Mouse (Mus musculus) forebrain, embryonic 14.5 days (tissue): ENCODE measurements around the gene Pola2. TPM values are rescaled to one million over a fixed set of nuclear protein-coding genes. Genes with fewer than 3 reads are reported as not detected.

ENCODE experiments used
- ATAC-seq: fragments of 200-750 bp; cut with Nextera tagmentation; 2 replicates; pipeline ENCODE4 v1.8.0; 2017; ENCODE audit warnings: mild to moderate bottlenecking, moderate library complexity
- DNase-seq: peaks from one replicate; pipeline ENCODE4 v3.0.0-alpha.2; 2015; ENCODE audit warnings: low spot score
- H3K27ac ChIP-seq: fragments of 300-500 bp; sonication (generic); 2 replicates; pipeline ENCODE4 v1.5.1; 2014; ENCODE audit warnings: low read depth, mild to moderate bottlenecking, control low read depth, low read length, moderate library complexity
- H3K27me3 ChIP-seq: fragments of 300-500 bp; sonication (generic); replicated peaks from 2 replicates; pipeline ENCODE4 v1.6.1; 2014; ENCODE audit warnings: low read length, control low read depth, mixed read lengths; ENCODE audit not compliant: control insufficient read depth, insufficient read depth
- H3K36me3 ChIP-seq: fragments of 300-500 bp; sonication (generic); 2 replicates; pipeline ENCODE4 v1.6.1; 2014; ENCODE audit warnings: low read length, control low read depth; ENCODE audit not compliant: control insufficient read depth, insufficient read depth
- H3K4me1 ChIP-seq: fragments of 300-500 bp; sonication (generic); 2 replicates; pipeline ENCODE4 v1.6.1; 2014; ENCODE audit warnings: antibody characterized with exemption, low read length, control low read depth; ENCODE audit not compliant: control insufficient read depth, insufficient read depth
- H3K4me2 ChIP-seq: fragments of 300-500 bp; sonication (generic); 2 replicates; pipeline ENCODE4 v1.6.1; 2014; ENCODE audit warnings: mild to moderate bottlenecking, control low read depth, low read length
- H3K4me3 ChIP-seq: fragments of 300-500 bp; sonication (generic); 2 replicates; pipeline ENCODE4 v1.5.1; 2014; ENCODE audit warnings: low read depth, low read length, control low read depth
- H3K9ac ChIP-seq: fragments of 300-500 bp; sonication (generic); 2 replicates; pipeline ENCODE4 v1.6.1; 2014; ENCODE audit warnings: mild to moderate bottlenecking, low read length, control low read depth, moderate library complexity
- H3K9me3 ChIP-seq: fragments of 300-500 bp; sonication (generic); replicated peaks from 2 replicates; pipeline ENCODE4 v1.6.1; 2016; ENCODE audit warnings: low read length, control low read depth, mixed read lengths; ENCODE audit not compliant: control insufficient read depth
- WGBS: fragments of 180-500 bp; shearing (Covaris S2); extraction: QIAGEN DNeasy Blood & Tissue Kit; methylation state at CpG from one replicate; pipeline ENCODE4 v1.1.7; 2014; 5-methylcytosine and 5-hydroxymethylcytosine counted together
- polyA plus RNA-seq: library from polyadenylated mRNA; unstranded; fragments of >200 nt; fragmentation: Nextera tagmentation; extraction: Ambion mirVana; gene quantifications from 2 replicates; pipeline ENCODE4 v1.2.1, GENCODE M21; 2014

Pola2 gene
- polyA plus RNA-seq, 1 experiment from 2014 or later, result 41.1 TPM

DNA sequence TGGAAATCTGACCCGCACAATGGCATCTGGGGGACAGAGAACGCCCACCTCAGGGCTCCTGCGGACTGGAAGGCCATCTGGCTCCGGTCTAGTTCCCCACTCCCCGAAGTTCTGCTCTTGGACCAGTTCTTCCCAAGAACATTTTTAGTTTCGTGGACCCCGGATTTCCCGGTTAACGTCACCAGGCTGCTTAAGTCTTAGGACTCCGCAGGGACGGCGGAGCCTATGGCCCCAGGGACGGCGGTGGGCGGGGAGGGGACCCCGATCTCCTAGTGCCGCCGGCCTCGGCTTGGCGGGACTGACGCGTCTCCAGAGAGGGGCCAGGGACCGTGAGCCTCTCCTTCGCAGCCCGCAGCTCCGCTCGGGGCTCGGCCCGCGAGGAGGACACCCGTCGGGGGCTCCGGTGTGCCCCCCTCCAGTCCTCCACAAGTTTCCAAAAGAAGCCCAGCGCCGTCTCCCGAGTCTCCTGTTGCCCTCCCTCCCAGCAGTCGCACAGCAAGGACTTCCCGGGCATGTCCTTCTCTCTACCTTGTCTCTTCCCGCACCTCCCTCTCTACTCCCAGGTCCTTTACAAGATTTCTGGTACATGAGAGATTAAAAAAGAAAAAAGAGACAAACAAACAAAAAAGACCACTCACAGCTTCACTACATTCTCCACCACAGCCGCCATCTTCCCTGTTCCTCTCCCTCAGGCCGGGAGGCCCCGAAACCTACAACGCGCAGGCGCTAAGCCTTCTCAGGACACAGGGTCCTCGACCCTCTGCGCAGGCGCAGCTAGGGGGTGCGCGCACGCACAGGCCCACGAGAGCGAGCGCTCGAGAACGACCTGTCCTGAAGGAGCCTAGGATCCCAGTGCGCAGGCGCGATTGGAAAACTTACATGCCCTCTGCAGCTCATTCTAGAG lies 51.6 kb downstream of the Pola2 start:
- Histone ChIP-seq H3K9ac (peak overlapping the region; percentile 90), H3K27ac (peak overlapping the region; percentile 70), H3K27me3 (no peaks in the 10 kb centered on the region), H3K4me2 (peak overlapping the region; percentile 88), H3K36me3 (peaks cover 10% of the 10 kb centered on the region; the same call in 1 of the 2 replicates), H3K4me3 (peak overlapping the region; percentile 98), H3K4me1 (peaks cover 22% of the 10 kb centered on the region), H3K9me3 (no peaks in the 10 kb centered on the region)
- peak; percentile 100 for DNase-seq
- ATAC-seq, result peak; percentile 97
- under 1% methylated on average over 59 of the region's 59 CpGs for WGBS

DNA sequence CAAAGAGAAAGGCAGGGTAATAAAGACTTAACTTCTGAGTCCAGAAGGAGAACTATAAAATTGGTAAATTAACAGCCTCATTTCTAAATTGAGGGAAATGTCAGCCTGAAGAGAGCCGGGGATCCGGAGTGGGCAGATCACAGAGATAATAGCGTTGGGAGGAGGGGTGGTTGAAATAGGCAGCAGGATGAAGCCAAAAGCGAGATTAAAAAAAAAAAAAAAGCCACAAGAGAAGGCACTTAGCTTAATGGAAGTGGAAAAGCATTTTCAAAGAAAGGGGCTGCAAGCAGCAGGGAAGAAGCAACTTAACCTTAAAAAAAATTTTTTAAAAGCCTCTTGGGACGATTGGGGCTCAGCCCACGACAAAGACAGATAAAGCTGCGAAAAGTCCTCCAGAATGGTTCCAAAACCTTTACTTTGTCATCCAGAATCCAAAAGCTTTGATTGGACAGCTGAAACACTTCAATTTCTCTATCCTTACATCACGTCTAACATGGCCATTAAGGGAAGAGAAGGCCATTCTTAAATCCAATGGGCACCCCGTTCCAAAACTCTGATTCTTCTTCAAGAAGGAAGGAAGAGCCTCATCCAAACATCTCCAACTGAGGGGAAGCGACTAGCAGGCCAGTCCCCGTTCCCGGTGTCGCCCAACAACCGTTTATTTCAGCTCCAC lies 52.4 kb downstream of the Pola2 start:
- DNase-seq (no peak), ATAC-seq (no peak)
- 6% methylated on average over 14 of the region's 14 CpGs for WGBS
- Histone ChIP-seq H3K27me3 (no peaks in the 10 kb centered on the region), H3K4me1 (peaks cover 22% of the 10 kb centered on the region), H3K9ac (peak overlapping the region; percentile 90), H3K4me2 (peak overlapping the region; percentile 88), H3K9me3 (no peaks in the 10 kb centered on the region), H3K27ac (peak overlapping the region; percentile 70), H3K4me3 (peak overlapping the region; percentile 98), H3K36me3 (peaks cover 14% of the 10 kb centered on the region)

DNA sequence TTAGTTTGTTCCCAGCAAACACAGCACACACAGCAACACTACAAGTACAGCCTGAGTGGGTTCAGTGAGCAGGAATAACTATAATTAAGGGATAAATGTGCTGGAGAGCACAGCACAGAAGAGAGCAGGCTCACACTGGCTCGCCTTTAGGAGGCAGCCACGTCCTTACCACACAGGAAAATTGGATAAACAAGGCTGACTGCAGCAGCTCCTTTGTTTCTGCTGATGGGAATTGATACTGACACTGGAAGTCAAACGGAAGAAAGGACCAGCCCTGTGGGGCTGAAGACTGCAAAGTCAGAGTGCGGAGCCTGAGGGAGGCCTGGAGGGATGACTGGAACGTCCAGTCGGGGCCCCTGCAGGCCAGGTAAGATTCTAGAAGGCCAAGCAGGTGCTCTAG lies 53.8 kb downstream of the Pola2 start:
- Histone ChIP-seq H3K27ac (no peak overlapping the region), H3K9me3 (no peaks in the 10 kb centered on the region), H3K36me3 (peaks cover 23% of the 10 kb centered on the region), H3K9ac (peak overlapping the region; percentile 90), H3K4me3 (peak overlapping the region; percentile 98), H3K4me2 (peak overlapping the region; percentile 88), H3K4me1 (peaks cover 22% of the 10 kb centered on the region), H3K27me3 (no peaks in the 10 kb centered on the region)
- DNase-seq (no peak), ATAC-seq (no peak)
- 54% methylated on average over 6 of the region's 6 CpGs for WGBS

DNA sequence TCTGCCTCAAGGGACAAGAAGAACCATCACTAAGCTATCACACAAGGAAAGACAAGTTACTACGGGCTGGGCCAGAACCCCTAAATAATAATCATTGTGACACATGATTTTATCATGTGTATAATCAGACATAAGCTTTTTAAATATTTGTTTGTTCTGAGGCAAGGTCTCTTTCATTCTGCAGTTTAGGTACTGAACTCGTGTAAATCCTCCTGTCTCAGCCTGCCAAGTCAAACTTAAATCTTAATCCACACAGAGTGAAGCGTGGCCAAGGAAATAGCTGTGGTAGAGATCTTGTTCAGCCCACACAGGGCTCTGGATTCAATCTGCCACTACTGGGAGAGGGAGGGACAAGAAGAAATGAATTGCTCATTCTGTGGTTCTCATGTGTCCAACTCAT lies 56.7 kb downstream of the Pola2 start:
- no peaks in the 10 kb centered on the region for H3K9me3 ChIP-seq
- WGBS, result 90% methylated on average over 3 of the region's 3 CpGs
- no peak overlapping the region for H3K4me3 ChIP-seq
- H3K4me1 ChIP-seq, result peaks cover 16% of the 10 kb centered on the region
- H3K9ac ChIP-seq, result no peak overlapping the region
- H3K27me3 ChIP-seq, result no peaks in the 10 kb centered on the region
- H3K27ac ChIP-seq, result no peak overlapping the region
- DNase-seq, result no peak
- no peak overlapping the region for H3K4me2 ChIP-seq
- H3K36me3 ChIP-seq, result peaks cover 53% of the 10 kb centered on the region
- ATAC-seq, result no peak

DNA sequence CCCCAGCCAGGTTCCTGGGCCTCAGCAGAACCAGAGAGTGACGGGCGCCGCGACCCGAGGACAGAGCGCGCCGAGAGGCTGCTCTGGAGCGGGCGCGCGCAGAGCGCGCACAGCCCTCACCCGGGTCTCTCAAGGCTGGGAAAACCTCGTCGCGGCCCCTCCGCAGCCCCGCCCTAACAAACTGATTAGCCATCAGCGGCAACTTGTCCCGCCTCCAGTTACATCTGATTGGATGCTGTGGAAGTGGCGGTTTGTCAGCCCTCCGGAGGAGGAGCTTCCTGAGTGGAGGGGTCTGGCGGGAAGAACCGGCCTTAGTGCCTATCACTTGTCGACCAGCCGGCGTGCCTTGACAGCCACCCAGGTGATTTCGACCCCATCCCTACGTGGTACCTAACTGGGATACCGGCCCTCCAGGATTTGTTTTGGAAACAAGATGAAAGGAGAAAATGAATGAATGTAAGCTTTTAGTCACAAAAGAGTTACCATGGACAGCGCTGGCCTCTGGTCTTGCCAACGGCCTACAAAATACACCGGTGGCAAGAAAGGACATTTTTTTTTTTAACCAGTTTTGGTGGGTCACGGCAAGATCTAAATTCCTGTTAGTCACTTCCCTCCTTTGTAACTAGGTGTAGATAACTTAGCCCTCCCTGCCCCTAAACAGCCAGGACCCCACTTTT lies 69.9 kb downstream of the Pola2 start, which contains the start of gene Tigd3:
TSS of gene Tigd3 (minus strand) at position 148 of the 677 bp plus-strand sequence.
- ATAC-seq, result peak; percentile 99
- WGBS, result 7% methylated on average over 28 of the region's 36 CpGs
- Histone ChIP-seq H3K9me3 (no peaks in the 10 kb centered on the region), H3K27ac (peak within 1 kb of the TSS; percentile 70; the same call in 1 of the 2 replicates), H3K9ac (peak within 1 kb of the TSS; percentile 91), H3K4me2 (peak within 1 kb of the TSS; percentile 80), H3K4me1 (peaks cover 16% of the 10 kb centered on the region), H3K4me3 (peak within 1 kb of the TSS; percentile 68), H3K27me3 (no peaks in the 10 kb centered on the region), H3K36me3 (peaks cover 46% of the 10 kb centered on the region)
- peak; percentile 99 for DNase-seq

DNA sequence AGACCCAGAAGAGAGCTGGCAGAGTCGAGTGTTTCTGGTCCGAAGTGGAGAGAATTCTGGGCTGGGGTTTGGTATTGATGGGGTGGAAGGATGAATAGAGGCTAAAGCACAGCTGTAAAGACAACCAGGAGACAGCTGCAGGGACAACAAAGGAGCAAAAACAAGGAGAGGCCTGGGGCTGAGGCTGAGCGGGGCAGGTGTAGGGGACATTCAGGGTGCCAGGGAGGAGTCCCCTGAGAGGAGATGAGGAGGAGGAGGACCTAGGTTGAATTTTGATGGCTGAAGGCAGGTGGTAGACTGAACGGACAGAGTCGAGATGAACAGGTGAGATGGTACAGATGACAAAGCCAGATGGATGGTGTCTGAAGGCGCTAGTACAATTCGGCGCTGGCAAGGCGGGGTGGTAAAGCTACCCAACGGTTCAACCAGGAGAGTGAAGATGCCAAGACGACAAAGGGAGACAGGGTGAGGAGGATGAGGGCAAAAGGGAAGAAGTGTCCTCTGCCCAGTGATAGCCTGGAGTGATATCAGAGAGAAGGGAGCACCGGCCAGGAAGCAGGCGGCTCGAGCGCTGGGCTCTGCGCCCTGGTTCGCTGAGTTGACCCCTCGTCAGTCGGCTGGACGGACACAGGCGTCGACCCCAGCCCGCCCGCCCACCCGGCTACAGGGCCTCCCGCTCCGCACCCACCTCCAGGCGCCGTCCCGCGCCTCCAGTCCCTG lies 70.6 kb downstream of the Pola2 start:
- peak overlapping the region; percentile 68 for H3K4me3 ChIP-seq
- DNase-seq (peak; percentile 28), ATAC-seq (peak; percentile 44; the same call in 1 of the 2 replicates)
- peaks cover 41% of the 10 kb centered on the region for H3K36me3 ChIP-seq
- H3K4me2 ChIP-seq, result peak overlapping the region; percentile 80
- no peaks in the 10 kb centered on the region for H3K27me3 ChIP-seq
- H3K9me3 ChIP-seq, result no peaks in the 10 kb centered on the region
- peak overlapping the region; percentile 91 for H3K9ac ChIP-seq
- H3K27ac ChIP-seq, result peak overlapping the region; percentile 70; the same call in 1 of the 2 replicates
- 8% methylated on average over 28 of the region's 31 CpGs for WGBS
- H3K4me1 ChIP-seq, result peaks cover 16% of the 10 kb centered on the region

DNA sequence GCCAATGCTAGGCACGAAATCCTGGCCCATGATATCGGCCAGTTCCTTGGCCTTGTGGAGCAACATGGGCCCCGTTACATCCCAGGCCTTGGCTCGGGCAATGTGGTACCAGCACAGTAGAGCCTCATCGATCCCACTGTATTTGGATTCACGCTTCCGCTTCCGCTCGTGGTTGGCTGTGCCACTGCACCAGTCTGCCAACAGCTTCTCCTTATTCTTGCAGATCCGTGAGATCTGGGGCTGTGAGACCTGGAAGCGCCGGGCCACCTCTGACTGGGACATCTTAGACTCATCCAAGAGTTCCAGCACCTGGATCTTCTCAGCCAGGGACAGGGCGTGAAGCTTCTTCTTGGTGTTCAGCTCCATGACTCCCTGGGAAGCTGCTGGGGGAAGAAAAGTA lies 71.3 kb downstream of the Pola2 start:
- Histone ChIP-seq H3K9ac (peak overlapping the region; percentile 91), H3K9me3 (no peaks in the 10 kb centered on the region), H3K4me1 (peaks cover 16% of the 10 kb centered on the region), H3K36me3 (peaks cover 37% of the 10 kb centered on the region), H3K4me3 (peak overlapping the region; percentile 68; the same call in 1 of the 2 replicates), H3K27ac (no peak overlapping the region), H3K27me3 (no peaks in the 10 kb centered on the region), H3K4me2 (peak overlapping the region; percentile 80)
- DNase-seq (no peak), ATAC-seq (no peak)
- WGBS, result 93% methylated on average over 13 of the region's 13 CpGs

DNA sequence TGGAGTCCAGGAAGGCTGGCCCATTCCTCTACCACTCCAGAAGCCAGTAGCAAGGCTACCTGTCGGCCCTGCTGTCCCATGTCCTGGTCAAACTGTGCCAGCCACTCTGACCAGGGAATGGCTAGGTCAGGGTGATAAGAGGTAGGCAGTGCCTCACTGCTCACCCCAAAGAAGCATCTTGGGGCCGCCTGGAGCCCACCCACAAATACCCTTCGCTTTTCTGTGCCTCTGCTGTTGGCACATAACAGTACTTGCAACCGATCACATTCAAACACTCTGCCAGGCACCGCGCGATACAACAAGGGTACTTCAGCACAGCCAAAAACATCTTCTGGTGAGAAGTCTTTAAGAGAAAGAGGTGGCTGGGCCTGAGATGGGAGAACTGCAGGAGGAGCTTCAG lies 71.7 kb downstream of the Pola2 start:
- no peak for DNase-seq
- 92% methylated on average over 7 of the region's 7 CpGs for WGBS
- Histone ChIP-seq H3K4me3 (no peak overlapping the region), H3K27ac (no peak overlapping the region), H3K36me3 (peaks cover 33% of the 10 kb centered on the region), H3K27me3 (no peaks in the 10 kb centered on the region), H3K9ac (0 out of 2 replicates have a peak overlapping the region, but pooled peaks have one; percentile 13), H3K9me3 (no peaks in the 10 kb centered on the region), H3K4me1 (peaks cover 16% of the 10 kb centered on the region), H3K4me2 (no peak overlapping the region; the same call in 1 of the 2 replicates)
- ATAC-seq, result no peak
